Mouse (Mus musculus) brain, adult 2 months (tissue): ENCODE results near the gene Gm21497.
"Not testable (repeated sequence)": the region's sequence is repeated elsewhere in the genome, so short reads cannot be mapped to it uniquely, and the experiment has no call there.

Source experiments
- DNase-seq: peaks from one replicate; pipeline ENCODE4 v3.0.0; 2011; ENCODE audit warnings: low read depth, low spot score

Gm21497 gene

GRCm38 (mm10) chrY:61646446-61646845 is at the start of gene Gm21497:
Gm21497 (plus strand) TSS chrY:61646746.
- not testable (repeated sequence) for DNase-seq
